Mouse (Mus musculus) frontal cortex, postnatal 36 days (tissue): ENCODE measurements around the gene Gpx4.

ENCODE experiments used
- DNase-seq, 2 experiments: peaks; one replicate each; pipeline ENCODE4 v3.0.0; 2022; ENCODE audit warnings: low spot score in 2 of 2

The Gpx4 gene

DNA sequence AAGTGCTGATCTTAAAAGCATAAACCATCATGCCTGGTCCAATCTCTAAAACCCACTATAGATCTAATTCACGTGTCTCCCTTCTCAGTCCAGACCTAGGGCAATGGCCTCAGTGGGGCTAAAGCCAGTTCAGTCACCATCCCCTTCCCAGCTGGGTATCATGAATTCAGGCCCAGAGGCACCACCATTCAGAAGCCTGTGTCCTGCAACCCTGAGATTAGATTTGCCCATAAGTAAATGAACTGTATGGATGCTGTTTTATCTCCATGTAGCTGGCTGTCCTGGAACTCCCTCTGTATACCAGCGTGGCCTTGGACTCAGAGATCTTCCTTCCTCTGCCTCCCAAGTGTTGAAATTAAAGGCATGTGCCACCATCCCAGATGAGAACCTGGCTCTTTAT lies 56.1 kb downstream of the Gpx4 start:
- DNase-seq = no peak

DNA sequence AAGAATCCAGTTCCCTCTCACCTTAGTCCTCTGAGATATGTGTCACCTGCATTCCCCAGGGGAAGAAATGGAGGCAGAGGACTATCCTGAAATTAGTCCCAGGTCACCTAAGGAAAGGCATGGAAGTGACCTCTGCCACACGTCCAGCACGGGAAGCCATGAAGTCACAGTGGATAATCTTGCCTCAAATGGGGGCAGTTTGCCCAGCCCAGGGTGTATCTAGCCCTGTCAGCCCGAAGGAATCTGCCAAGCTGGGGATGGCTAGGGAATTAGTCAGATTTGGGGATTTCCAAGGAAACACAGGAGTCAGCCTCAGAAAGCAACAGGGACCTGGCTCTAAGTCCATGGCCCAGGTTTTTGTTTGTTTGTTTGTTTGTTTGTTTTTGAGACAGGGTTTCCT lies 57.2 kb downstream of the Gpx4 start:
- DNase-seq = no peak

DNA sequence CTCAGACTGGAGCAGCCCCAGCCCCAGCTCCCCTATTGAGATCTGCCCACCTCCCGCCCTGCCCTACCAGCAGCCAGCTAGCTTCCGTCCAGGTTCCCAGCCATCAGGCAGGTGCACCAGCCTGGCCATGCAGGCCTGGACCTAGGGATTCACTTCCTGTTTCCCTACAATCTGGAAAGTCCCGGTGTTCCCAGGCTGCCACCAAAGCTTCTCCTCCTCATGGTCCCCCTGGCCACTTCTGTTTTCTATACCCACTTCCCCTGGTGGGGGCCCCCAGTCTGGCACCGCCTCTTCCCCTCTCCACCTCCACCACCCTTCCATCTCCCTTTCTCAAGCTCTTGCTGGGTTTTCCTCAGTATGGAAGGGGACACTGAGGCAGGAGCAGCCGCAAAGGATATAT lies 58.5 kb downstream of the Gpx4 start, which contains the start of gene Sbno2:
TSS of gene Sbno2 (minus strand) at position 112 of the 400 bp plus-strand sequence.
- DNase-seq = no peak

DNA sequence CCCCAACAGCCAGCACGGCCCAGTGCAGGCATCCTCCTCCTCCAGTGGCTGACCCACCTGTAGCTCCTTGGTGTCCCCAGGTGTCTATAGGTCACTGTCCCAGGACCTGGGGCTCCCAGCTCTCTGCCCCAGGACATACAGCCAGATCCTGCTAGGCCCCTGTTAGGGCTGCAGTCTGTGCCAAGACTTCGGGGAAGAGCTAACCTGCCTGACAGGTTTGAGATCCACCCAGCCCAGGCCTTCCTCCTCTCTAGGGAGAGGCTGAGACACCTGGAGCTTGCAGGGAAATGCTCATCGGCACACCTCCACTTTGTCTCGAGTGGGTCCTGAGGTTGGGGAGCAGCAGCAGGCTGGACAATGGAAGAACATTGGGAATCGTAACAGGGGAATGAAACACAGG lies 59.0 kb downstream of the Gpx4 start:
- DNase-seq = no peak
